Mouse (Mus musculus) frontal cortex, adult 2 months (tissue): Measurements from ENCODE around the gene Cacna1e. TPM values are rescaled to one million over a fixed set of nuclear protein-coding genes. Genes with fewer than 3 reads are reported as not detected.

Experiments used
- DNase-seq, 2 experiments: peaks; one replicate each; pipeline ENCODE4 v3.0.0; 2022; ENCODE audit warnings: low spot score in 1 of 2; ENCODE audit errors: extremely low spot score in 1 of 2
- polyA plus RNA-seq: library from polyadenylated mRNA; depleted of rRNA; stranded (reverse); fragments of >200 nt; gene quantifications from 2 replicates; pipeline ENCODE4 v1.2.3, GENCODE M21; 2012

Gene Cacna1e
- polyA plus RNA-seq, 1 experiment = 57.6 TPM

- no peak for DNase-seq
Measured at GRCm38 (mm10) chr1:154841057-154841630, 43.2 kb downstream of the Cacna1e start.

- no peak for DNase-seq
Measured at GRCm38 (mm10) chr1:154839272-154839671, 45.0 kb downstream of the Cacna1e start.

- no peak for DNase-seq
Measured at GRCm38 (mm10) chr1:154836473-154836872, 47.8 kb downstream of the Cacna1e start.

- peak in 1 of 2 experiments; percentile 26 for DNase-seq
Measured at GRCm38 (mm10) chr1:154832168-154832539, 52.1 kb downstream of the Cacna1e start.

GRCm38 (mm10) chr1:154831269-154832167 is 52.8 kb downstream of the Cacna1e start:
- DNase-seq = no peak

- DNase-seq = no peak
Measured at GRCm38 (mm10) chr1:154830051-154830450, 54.2 kb downstream of the Cacna1e start.

- DNase-seq = no peak
Measured at GRCm38 (mm10) chr1:154823098-154823497, 61.2 kb downstream of the Cacna1e start.

- DNase-seq = no peak
Measured at GRCm38 (mm10) chr1:154820422-154820821, 63.9 kb downstream of the Cacna1e start.

- no peak for DNase-seq
Measured at GRCm38 (mm10) chr1:154819960-154820359, 64.3 kb downstream of the Cacna1e start.

GRCm38 (mm10) chr1:154818742-154819141 is 65.6 kb downstream of the Cacna1e start:
- no peak for DNase-seq

- no peak for DNase-seq
Measured at GRCm38 (mm10) chr1:154816836-154817235, 67.5 kb downstream of the Cacna1e start.

GRCm38 (mm10) chr1:154816267-154816666 is 68.0 kb downstream of the Cacna1e start:
- peak; percentile 41 to 72 for DNase-seq

- DNase-seq = no peak
Measured at GRCm38 (mm10) chr1:154805742-154806141, 78.6 kb downstream of the Cacna1e start.

GRCm38 (mm10) chr1:154805038-154805437 is 79.3 kb downstream of the Cacna1e start:
- DNase-seq = no peak

- peak in 1 of 2 experiments; percentile 48 for DNase-seq
Measured at GRCm38 (mm10) chr1:154802301-154802904, 81.9 kb downstream of the Cacna1e start.

GRCm38 (mm10) chr1:154799257-154799656 is 85.0 kb downstream of the Cacna1e start:
- no peak for DNase-seq

GRCm38 (mm10) chr1:154798771-154799170 is 85.5 kb downstream of the Cacna1e start:
- DNase-seq = no peak

- DNase-seq = no peak
Measured at GRCm38 (mm10) chr1:154796685-154797084, 87.6 kb downstream of the Cacna1e start.

GRCm38 (mm10) chr1:154794518-154794951 is 89.8 kb downstream of the Cacna1e start:
- DNase-seq = no peak

GRCm38 (mm10) chr1:154791544-154792174 is 92.6 kb downstream of the Cacna1e start:
- DNase-seq = peak; percentile 41 to 72

- DNase-seq = peak; percentile 33 to 51
Measured at GRCm38 (mm10) chr1:154788491-154788890, 95.8 kb downstream of the Cacna1e start.
